15 mouse cellular contexts compared by ENCODE assay signal in genomic region chr10:25982617-25983016, GRCm38 (mm10).
"Had no signal": no experiment of that assay in that cellular context is flagged by ENCODE, and none has a peak within 500 bp of the region (broad histone marks: within the 10 kb centered on the region; RNA-seq: fewer than 3 reads in every experiment).

No protein-coding gene starts in this region.

- H3K9me3 ChIP-seq: neural tube, embryonic 15.5 days had no signal

- H3K36me3 ChIP-seq: limb, embryonic 13.5 days; midbrain, embryonic 13.5 days; neural tube, embryonic 15.5 days had no signal

- ATAC-seq: lung, postnatal 0 days; midbrain, embryonic 13.5 days had no signal

- H3K4me2 ChIP-seq: limb, embryonic 13.5 days; midbrain, embryonic 13.5 days; neural tube, embryonic 15.5 days had no signal

- H3K9ac ChIP-seq: limb, embryonic 13.5 days; liver, embryonic 14.5 days; midbrain, embryonic 13.5 days; neural tube, embryonic 15.5 days had no signal

- DNase-seq: kidney, adult 9 months; kidney, postnatal 36 days; left cerebral cortex, postnatal 4 days; lung, adult 18-20 months; lung, postnatal 36 days; right cerebral cortex, postnatal 4 days; spleen, adult 18-20 months; thymus, postnatal 36 days had no signal

- H3K4me1 ChIP-seq: limb, embryonic 13.5 days; midbrain, embryonic 13.5 days; neural tube, embryonic 15.5 days had no signal

- H3K4me3 ChIP-seq: limb, embryonic 13.5 days; midbrain, embryonic 13.5 days; myocyte; neural tube, embryonic 15.5 days had no signal

- H3K27me3 ChIP-seq: limb, embryonic 13.5 days; midbrain, embryonic 13.5 days; neural tube, embryonic 15.5 days had no signal

- H3K27ac ChIP-seq: kidney, postnatal 0 days; limb, embryonic 13.5 days; liver, embryonic 14.5 days; midbrain, embryonic 13.5 days; neural tube, embryonic 15.5 days had no signal
